Mouse (Mus musculus) adrenal gland, postnatal 14 days (tissue): ENCODE data around the gene Nfe2. TPM values are rescaled to one million over a fixed set of nuclear protein-coding genes. Genes with fewer than 3 reads are reported as not detected.

Source experiments
- DNase-seq: peaks from one replicate; pipeline ENCODE4 v3.0.0; 2021; ENCODE audit warnings: mixed read lengths
- microRNA-seq, 2 experiments: library from miRNA; unstranded; fragments of <30 nt; microRNA quantifications; one replicate each; pipeline ENCODE4 v1.2.0; 2021
- total RNA-seq: library from RNA; stranded (reverse); gene quantifications from 2 replicates; pipeline ENCODE4 v1.2.3, GENCODE M21; 2021

The Nfe2 gene
- total RNA-seq, 1 experiment from 2014 or later: 4.7 TPM

GRCm38 (mm10) chr15:103214971-103215907, 43.0 kb downstream of the Nfe2 start:
- DNase-seq: peak; percentile 94

GRCm38 (mm10) chr15:103214149-103214548, 44.1 kb downstream of the Nfe2 start:
- DNase-seq: no peak

- no peak for DNase-seq
Observed at GRCm38 (mm10) chr15:103205156-103205555, 53.0 kb downstream of the Nfe2 start.

GRCm38 (mm10) chr15:103202088-103202793, 56.0 kb downstream of the Nfe2 start:
- DNase-seq: no peak

Small RNAs within 50 kb of the gene (microRNA-seq; reads per million reads assigned to microRNA genes)
- gene Mir148b: 182 to 285 reads per million in 2 experiments

Other genes starting within 250 kb of the Nfe2 start
- 6.8 and 7.7 TPM in 2 replicates for gene Hoxc4, start 239.5 kb downstream of the Nfe2 start, total RNA-seq
- gene Smug1, start 91.3 kb downstream of the Nfe2 start, total RNA-seq: 10.9 and 17.6 TPM in 2 replicates
- gene Cbx5, start 18.6 kb downstream of the Nfe2 start, total RNA-seq: 73.0 and 73.8 TPM in 2 replicates
- 273 and 322 TPM in 2 replicates for gene Hnrnpa1, start 18.0 kb downstream of the Nfe2 start, total RNA-seq
- 118 and 125 TPM in 2 replicates for gene Copz1, start 14.3 kb upstream of the Nfe2 start, total RNA-seq
- gene Gpr84, start 52.2 kb upstream of the Nfe2 start, total RNA-seq: not detected in 2 replicates
- 18.7 and 19.9 TPM in 2 replicates for gene Zfp385a, start 81.7 kb upstream of the Nfe2 start, total RNA-seq
- gene Itga5, start 108.4 kb upstream of the Nfe2 start, total RNA-seq: 34.9 and 37.7 TPM in 2 replicates
- gene Gtsf1, start 172.1 kb upstream of the Nfe2 start, total RNA-seq: not detected in 2 replicates
- not detected in 2 replicates for gene Gtsf2, start 190.1 kb upstream of the Nfe2 start, total RNA-seq
- 3.7 and 12.1 TPM in 2 replicates for gene Nckap1l, start 195.4 kb upstream of the Nfe2 start, total RNA-seq
- 5.2 and 8.1 TPM in 2 replicates for gene Pde1b, start 244.6 kb upstream of the Nfe2 start, total RNA-seq